24 mouse cellular contexts compared by ENCODE assay signal in the genomic region with DNA sequence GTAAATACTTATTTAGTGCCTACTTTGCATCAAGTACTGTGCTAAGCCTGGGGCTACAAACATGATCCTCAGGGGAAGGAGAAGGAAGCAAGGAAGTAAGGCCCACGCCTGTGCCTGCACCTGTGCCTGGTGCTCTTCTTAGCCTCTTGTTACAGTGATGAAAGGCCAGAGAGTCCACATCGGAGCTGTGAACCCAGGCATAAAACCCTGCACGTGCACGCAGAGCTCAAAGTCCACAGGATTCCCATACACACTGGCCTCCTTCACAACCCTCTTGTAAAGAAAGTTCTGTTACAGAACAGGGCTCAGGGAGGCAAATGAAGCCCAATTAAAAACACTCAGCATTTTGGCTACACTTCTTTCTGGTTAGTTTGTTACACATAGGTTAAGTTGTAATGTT.
DNase-seq lines count a peak whose midpoint lies in the region; ATAC-seq and TF ChIP-seq lines count a peak whose summit lies in the region.
"Had no signal": no experiment of that assay in that cellular context is flagged by ENCODE, and none has a peak within 500 bp of the region (broad histone marks: within the 10 kb centered on the region; RNA-seq: fewer than 3 reads in every experiment).

No protein-coding gene starts in this region.

- peak; percentile 42 for DNase-seq in kidney, adult 18-20 months
- peak; percentile 79 for DNase-seq in kidney, adult 2 months
- DNase-seq in kidney, postnatal 14 days: peak; percentile 27
- no peak for DNase-seq in spleen, adult 18-20 months
- no peak for DNase-seq in retina, postnatal 1 day
- no peak for DNase-seq in layer of hippocampus, adult 18-20 months (ENCODE audit: low spot score in 2 of 2)
- DNase-seq: adrenal gland, postnatal 10 days; cerebellum, adult 11 months; cerebellum, adult 9-10 months; cerebellum, postnatal 36 days; gastrocnemius, postnatal 25 days; layer of hippocampus, postnatal 36 days; liver had no signal

- TF ChIP-seq CTCF in kidney, adult 2 months (conservative IDR thresholded peaks at IDR 0.05; ENCODE audit: insufficient read depth, insufficient read length, low read depth, low read length): no peak

- no peaks in the 10 kb centered on the region for H3K36me3 ChIP-seq in kidney, embryonic 14.5 days (ENCODE audit: control insufficient read depth, insufficient read depth, low read length)
- H3K36me3 ChIP-seq in kidney, adult 2 months (ENCODE audit: control insufficient read depth, insufficient read depth, low read length): no peaks in the 10 kb centered on the region; the same call in none of the 2 replicates
- H3K36me3 ChIP-seq: G1E; heart, embryonic 10.5 days; heart, embryonic 15.5 days; lung, embryonic 15.5 days; midbrain, embryonic 12.5 days; neural tube, embryonic 12.5 days had no signal

- H3K4me2 ChIP-seq in kidney, embryonic 14.5 days (replicated peaks; ENCODE audit: low read depth, low read length): no peak overlapping the region
- H3K4me2 ChIP-seq: forebrain, embryonic 13.5 days; heart, embryonic 15.5 days; lung, embryonic 15.5 days; midbrain, embryonic 12.5 days; neural tube, embryonic 12.5 days had no signal

- no peak for ATAC-seq in kidney, embryonic 14.5 days (ENCODE audit: low FRiP score, low TSS enrichment)
- ATAC-seq: forebrain, embryonic 13.5 days; hindbrain, postnatal 0 days had no signal

- no peaks in the 10 kb centered on the region for H3K4me1 ChIP-seq in kidney, embryonic 14.5 days (ENCODE audit: control insufficient read depth, insufficient read depth, low read length)
- H3K4me1 ChIP-seq in kidney, adult 2 months (ENCODE audit: control insufficient read depth, insufficient read depth, low read length): peaks cover 2% of the 10 kb centered on the region; the same call in 1 of the 2 replicates
- H3K4me1 ChIP-seq: lung, embryonic 15.5 days had no signal

- no peak overlapping the region for H3K27ac ChIP-seq in kidney, embryonic 14.5 days (ENCODE audit: low read depth, low read length)
- no peak overlapping the region for H3K27ac ChIP-seq in kidney, adult 2 months (ENCODE audit: insufficient read depth, low read depth, low read length)
- H3K27ac ChIP-seq: forebrain, embryonic 13.5 days; heart, embryonic 10.5 days; heart, embryonic 15.5 days; hindbrain, postnatal 0 days; kidney, postnatal 0 days; lung, embryonic 15.5 days; midbrain, embryonic 12.5 days; neural tube, embryonic 12.5 days had no signal

- no peak overlapping the region for H3K9ac ChIP-seq in kidney, embryonic 14.5 days (ENCODE audit: low read depth, low read length)
- H3K9ac ChIP-seq: forebrain, embryonic 13.5 days; heart, embryonic 15.5 days; lung, embryonic 15.5 days; midbrain, embryonic 12.5 days; neural tube, embryonic 12.5 days had no signal

- WGBS in kidney, embryonic 14.5 days: 65% methylated on average over 4 of the region's 4 CpGs
- WGBS in kidney, adult 2 months: 52% methylated on average over 4 of the region's 4 CpGs

- H3K4me3 ChIP-seq in kidney, embryonic 14.5 days (ENCODE audit: low read length): no peak overlapping the region
- no peak overlapping the region for H3K4me3 ChIP-seq in kidney, adult 2 months (ENCODE audit: insufficient read depth, low read depth, low read length)
- H3K4me3 ChIP-seq: forebrain, embryonic 13.5 days; heart, embryonic 10.5 days; heart, embryonic 15.5 days; lung, embryonic 15.5 days; midbrain, embryonic 12.5 days; myocyte; neural tube, embryonic 12.5 days had no signal

- no peak for TF ChIP-seq POLR2A in kidney, adult 2 months (IDR thresholded peaks at IDR 0.05; ENCODE audit: low read depth, low read length)

- H3K27me3 ChIP-seq in kidney, embryonic 14.5 days (ENCODE audit: control insufficient read depth, insufficient read depth, low read length): no peaks in the 10 kb centered on the region
- H3K27me3 ChIP-seq in kidney, adult 2 months (replicated peaks; ENCODE audit: control insufficient read depth, insufficient read depth, low read length): no peaks in the 10 kb centered on the region
- H3K27me3 ChIP-seq: forebrain, embryonic 13.5 days; heart, embryonic 15.5 days; lung, embryonic 15.5 days; neural tube, embryonic 12.5 days had no signal

- no peaks in the 10 kb centered on the region for H3K9me3 ChIP-seq in kidney, embryonic 14.5 days (ENCODE audit: control insufficient read depth, low read length)
- H3K9me3 ChIP-seq: forebrain, embryonic 13.5 days; G1E; heart, embryonic 10.5 days; heart, embryonic 15.5 days; lung, embryonic 15.5 days; midbrain, embryonic 12.5 days; neural tube, embryonic 12.5 days had no signal

Comparison
In these comparisons a context has a peak if more than half of its experiments do, and no peak if none do; other contexts are left out.
1. DNase-seq: peak in kidney, adult 18-20 months (single experiment), kidney, adult 2 months (single experiment) and kidney, postnatal 14 days (single experiment); none in spleen, adult 18-20 months (0 of 2), retina, postnatal 1 day (single experiment) and layer of hippocampus, adult 18-20 months (0 of 2).